Mouse (Mus musculus): ENCODE data around the gene Aunip.

The Aunip gene

DNA sequence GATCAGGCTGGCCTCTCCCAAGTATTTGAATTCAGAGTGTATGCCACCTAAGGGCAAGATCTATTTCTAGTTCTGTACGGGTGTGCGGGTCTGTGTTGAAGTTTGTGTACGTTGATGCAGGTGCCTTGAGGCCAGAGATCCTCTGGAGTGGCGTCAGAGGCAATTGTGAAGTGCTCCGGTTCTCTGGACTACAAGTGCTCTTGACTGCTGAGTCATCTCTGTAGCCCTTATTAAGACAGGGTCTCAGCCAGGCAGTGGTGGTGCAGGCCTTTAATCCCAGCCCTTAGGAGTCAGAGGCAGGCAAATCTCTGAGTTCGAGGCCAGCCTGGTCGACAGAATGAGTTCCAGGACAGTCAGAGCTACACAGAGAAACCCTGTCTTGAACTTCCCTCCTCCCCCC lies 4.8 kb downstream of the Aunip start:
- no peak for DNase-seq (ENCODE audit: low spot score)

DNA sequence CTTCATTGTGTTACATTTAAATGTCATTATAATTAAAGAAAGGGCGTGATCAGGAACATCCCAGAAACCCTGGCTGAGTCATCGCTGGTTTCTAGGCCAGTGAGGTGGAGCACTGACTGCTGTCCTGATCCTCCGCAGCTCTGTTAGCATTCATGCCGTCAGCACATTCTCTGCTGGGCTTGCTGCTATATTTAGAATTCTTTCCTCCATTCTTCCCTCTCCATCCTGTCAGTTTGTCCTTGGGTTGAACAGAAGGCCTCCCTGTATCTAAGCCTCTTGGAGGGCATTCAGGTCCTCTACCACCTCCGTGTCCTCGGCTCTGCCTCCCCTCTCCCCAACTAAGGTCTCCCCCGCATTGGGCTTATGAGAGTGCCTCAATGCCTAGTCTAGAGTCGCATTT lies 6.2 kb downstream of the Aunip start:
- no peak for DNase-seq (ENCODE audit: low spot score)

- DNase-seq (ENCODE audit: low spot score), result no peak
Observed at GRCm38 (mm10) chr4:134517719-134518118, 6.9 kb downstream of the Aunip start.

GRCm38 (mm10) chr4:134518541-134518940 lies 7.7 kb downstream of the Aunip start:
- DNase-seq (ENCODE audit: low spot score), result no peak

- DNase-seq (ENCODE audit: low spot score), result no peak
Observed at GRCm38 (mm10) chr4:134519281-134519680, 8.5 kb downstream of the Aunip start.

- DNase-seq (ENCODE audit: low spot score), result no peak
Observed at GRCm38 (mm10) chr4:134523447-134523846, 12.6 kb downstream of the Aunip start.

DNA sequence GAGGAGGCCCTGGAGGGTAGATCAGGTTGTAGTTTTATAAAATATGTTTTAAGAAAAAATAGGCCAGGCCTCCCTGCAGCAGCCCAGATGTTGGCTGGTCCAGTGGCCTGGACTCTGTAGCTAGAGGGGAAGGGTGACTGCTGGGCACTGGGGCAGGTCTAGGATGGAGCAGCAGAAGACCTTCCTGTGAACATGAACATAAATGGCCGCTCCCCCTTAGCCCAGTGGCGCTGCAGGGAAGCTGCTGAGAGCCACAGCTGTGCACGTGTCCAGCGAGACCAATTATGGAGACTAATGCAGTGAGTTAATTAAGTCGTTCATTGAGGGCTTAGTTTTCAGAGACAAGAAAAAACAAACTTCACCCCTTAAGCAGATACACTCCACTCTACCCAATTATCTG lies 15.0 kb downstream of the Aunip start:
- DNase-seq (ENCODE audit: low spot score), result no peak

DNA sequence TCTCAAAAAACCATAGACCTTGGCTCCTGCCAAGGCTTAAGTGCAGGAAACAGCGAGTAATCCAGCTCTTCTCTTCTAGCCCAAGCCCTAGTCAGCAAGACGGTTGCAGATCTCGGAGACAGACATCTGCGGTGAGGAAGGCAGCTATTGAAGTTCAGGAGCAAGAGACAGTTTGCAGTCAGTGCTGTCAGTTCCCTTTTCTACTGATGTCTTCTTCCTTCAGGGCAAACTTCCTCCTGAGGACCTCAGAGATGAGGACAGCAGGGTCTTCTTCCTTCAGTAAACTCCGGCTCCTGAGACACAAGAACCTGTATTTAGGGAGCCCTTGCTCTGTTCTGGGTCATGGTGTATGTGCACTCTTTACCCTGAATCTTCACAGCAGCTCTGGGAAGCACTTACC lies 15.4 kb downstream of the Aunip start:
- DNase-seq (ENCODE audit: low spot score), result no peak

GRCm38 (mm10) chr4:134532928-134533327 lies 22.1 kb downstream of the Aunip start:
- DNase-seq (ENCODE audit: low spot score), result no peak

GRCm38 (mm10) chr4:134533421-134533820 lies 22.6 kb downstream of the Aunip start:
- peak; percentile 49 for DNase-seq (ENCODE audit: low spot score)

- peak; percentile 78 for DNase-seq (ENCODE audit: low spot score)
Observed at GRCm38 (mm10) chr4:134534124-134534886, 23.5 kb downstream of the Aunip start.

- peak; percentile 97 for DNase-seq (ENCODE audit: low spot score)
Observed at GRCm38 (mm10) chr4:134534932-134535786, 24.4 kb downstream of the Aunip start, which contains the start of gene Mtfr1l. Mtfr1l (minus strand) TSS chr4:134535387.

- DNase-seq (ENCODE audit: low spot score), result peak; percentile 60
Observed at GRCm38 (mm10) chr4:134535787-134536151, 25.0 kb downstream of the Aunip start.

GRCm38 (mm10) chr4:134538997-134539580 lies 28.3 kb downstream of the Aunip start:
- DNase-seq (ENCODE audit: low spot score), result peak; percentile 61

- DNase-seq (ENCODE audit: low spot score), result no peak
Observed at GRCm38 (mm10) chr4:134542726-134543125, 31.9 kb downstream of the Aunip start.

DNA sequence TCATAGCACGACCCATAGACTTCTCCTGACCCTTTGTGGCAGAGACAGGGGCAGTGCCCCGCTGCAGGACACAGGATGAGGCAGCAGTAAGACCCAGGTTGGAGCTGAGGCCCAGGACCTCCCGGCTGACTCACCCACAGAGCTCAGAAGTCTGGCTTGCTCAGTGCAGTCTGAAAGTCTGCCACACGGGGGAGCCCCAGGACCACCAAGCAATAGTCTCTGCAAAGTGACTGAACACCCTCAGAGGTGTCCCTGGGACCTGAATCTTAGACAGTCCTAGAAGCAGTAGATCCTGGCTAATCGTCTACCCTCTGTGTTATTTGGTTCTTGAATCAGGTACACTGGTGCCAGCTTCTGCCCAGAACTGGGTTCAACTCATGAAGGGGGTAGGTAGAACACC lies 32.5 kb downstream of the Aunip start:
- DNase-seq (ENCODE audit: low spot score), result peak; percentile 94

DNA sequence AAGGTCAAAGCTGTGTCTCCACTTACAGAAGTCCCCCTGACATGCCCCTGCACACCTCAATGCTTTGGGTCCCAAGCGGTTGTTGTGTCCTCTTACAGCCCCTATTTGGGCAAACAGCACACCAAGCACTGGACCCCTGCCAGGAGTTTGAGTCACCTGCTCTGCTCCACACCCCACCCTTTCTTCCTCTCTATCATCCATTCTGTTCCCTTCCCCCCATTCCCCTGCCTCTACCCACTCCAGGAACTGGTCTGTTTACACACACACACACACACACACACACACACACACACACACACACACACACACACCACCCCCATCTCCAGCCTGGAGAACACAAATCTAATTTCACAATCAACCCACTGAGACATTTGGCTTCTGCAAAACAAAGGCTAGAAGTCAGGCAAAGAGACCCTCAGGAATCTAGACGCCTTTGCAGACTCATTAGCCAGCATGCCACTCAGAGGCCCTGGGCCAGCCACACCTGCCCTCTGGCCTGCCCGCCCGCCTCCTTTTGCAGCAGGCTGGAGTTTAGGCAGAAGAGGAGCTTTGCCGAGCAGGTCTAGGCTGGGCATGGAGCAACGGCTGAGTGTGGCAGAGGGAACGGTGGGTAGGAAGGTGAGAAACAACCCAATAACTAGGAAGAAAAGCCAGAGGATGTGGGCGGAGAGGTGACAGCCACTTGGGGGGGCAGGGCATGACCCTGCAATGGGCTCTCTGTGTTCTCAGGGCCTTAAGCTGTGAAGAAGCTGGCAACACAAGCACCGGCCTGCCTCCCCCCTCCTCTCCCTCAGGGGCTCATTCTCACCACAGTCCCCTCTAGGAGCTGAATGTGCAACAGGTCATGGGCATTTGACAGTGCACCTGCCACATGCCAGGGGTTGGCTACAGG lies 36.3 kb downstream of the Aunip start:
- DNase-seq (ENCODE audit: low spot score), result peak; percentile 84

DNA sequence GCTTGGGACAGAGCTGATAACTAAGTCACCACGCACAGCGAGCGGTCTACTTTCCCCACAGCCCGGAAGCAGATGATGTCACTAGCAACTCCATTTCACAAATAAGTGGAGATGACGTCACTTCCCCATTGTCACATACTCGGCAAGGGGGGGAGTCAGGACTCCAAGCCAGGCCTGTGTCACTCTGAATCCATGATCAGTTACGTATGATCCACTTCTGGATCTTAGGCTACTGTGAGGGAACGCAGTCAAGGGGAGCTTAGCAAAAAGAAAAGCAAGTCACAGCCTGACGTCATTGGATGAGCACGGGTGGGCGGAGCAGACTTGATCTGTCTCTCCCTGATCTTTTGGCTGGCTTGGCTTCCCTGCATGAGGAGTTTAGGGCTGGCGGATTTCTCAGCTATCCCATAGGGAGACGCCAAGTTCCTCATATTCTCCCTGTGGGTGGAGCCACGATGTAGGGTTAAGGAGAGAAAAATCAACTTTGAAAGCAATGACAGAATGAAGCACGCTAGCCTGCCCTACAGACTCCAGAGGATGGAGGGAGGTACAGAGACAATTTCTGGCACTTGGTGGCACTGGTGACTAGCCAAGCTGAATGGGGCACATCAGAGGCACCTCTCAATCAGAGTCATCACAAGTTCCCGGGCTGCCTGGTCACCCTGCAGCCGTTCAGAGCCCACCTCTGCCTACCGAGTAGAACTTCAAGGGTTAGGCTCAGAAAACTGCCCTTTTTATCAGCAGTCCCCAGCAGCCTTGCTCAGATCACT lies 37.6 kb downstream of the Aunip start:
- DNase-seq (ENCODE audit: low spot score), result peak; percentile 67

- no peak for DNase-seq (ENCODE audit: low spot score)
Observed at GRCm38 (mm10) chr4:134549899-134550298, 39.1 kb downstream of the Aunip start.

GRCm38 (mm10) chr4:134551494-134552316 lies 40.9 kb downstream of the Aunip start, which contains the start of gene Selenon:
Selenon (minus strand) TSS chr4:134552166.
- DNase-seq (ENCODE audit: low spot score), result peak; percentile 72
